Mouse (Mus musculus) stomach, embryonic 16.5 days (tissue): ENCODE measurements around the gene St8sia1. TPM values are rescaled to one million over a fixed set of nuclear protein-coding genes. Genes with fewer than 3 reads are reported as not detected.

ENCODE experiments used
- ATAC-seq: fragments of 200-750 bp; cut with Nextera tagmentation; 2 replicates; pipeline ENCODE4 v1.8.0; 2017; ENCODE audit warnings: moderate number of reproducible peaks, moderate TSS enrichment; ENCODE audit not compliant: insufficient read depth, low FRiP score
- H3K27ac ChIP-seq: fragments of 300-500 bp; sonication (generic); 2 replicates; pipeline ENCODE4 v1.5.1; 2014; ENCODE audit warnings: low read length
- H3K27me3 ChIP-seq: fragments of 300-500 bp; sonication (generic); 2 replicates; pipeline ENCODE4 v1.6.1; 2014; ENCODE audit warnings: low read length, control low read depth, mixed read lengths; ENCODE audit not compliant: control insufficient read depth, insufficient read depth
- H3K36me3 ChIP-seq: fragments of 300-500 bp; sonication (generic); 2 replicates; pipeline ENCODE4 v1.6.1; 2014; ENCODE audit warnings: low read length; ENCODE audit not compliant: control insufficient read depth, insufficient read depth
- H3K4me1 ChIP-seq: fragments of 300-500 bp; sonication (generic); 2 replicates; pipeline ENCODE4 v1.6.1; 2014; ENCODE audit warnings: low read length, control low read depth, mixed read lengths; ENCODE audit not compliant: control insufficient read depth, insufficient read depth
- H3K4me2 ChIP-seq: fragments of 300-500 bp; sonication (generic); 2 replicates; pipeline ENCODE4 v1.6.1; 2014; ENCODE audit warnings: low read depth, low read length, mixed read lengths
- H3K4me3 ChIP-seq: fragments of 300-500 bp; sonication (generic); replicated peaks from 2 replicates; pipeline ENCODE4 v1.5.1; 2014; ENCODE audit warnings: mild to moderate bottlenecking, low read length
- H3K9ac ChIP-seq: fragments of 300-500 bp; sonication (generic); 2 replicates; pipeline ENCODE4 v1.6.1; 2014; ENCODE audit warnings: low read length
- H3K9me3 ChIP-seq: fragments of 300-500 bp; sonication (generic); replicated peaks from 2 replicates; pipeline ENCODE4 v1.6.1; 2016; ENCODE audit warnings: low read length, control low read depth; ENCODE audit not compliant: control insufficient read depth
- WGBS: fragments of 180-500 bp; shearing (Covaris S2); extraction: QIAGEN DNeasy Blood & Tissue Kit; methylation state at CpG from one replicate; pipeline ENCODE4 v1.1.7; 2014; 5-methylcytosine and 5-hydroxymethylcytosine counted together
- polyA plus RNA-seq: library from polyadenylated mRNA; unstranded; fragments of >200 nt; fragmentation: Nextera tagmentation; extraction: Ambion mirVana; gene quantifications from 2 replicates; pipeline ENCODE4 v1.2.1, GENCODE M21; 2015

The St8sia1 gene
- polyA plus RNA-seq, 1 experiment from 2014 or later = 1.1 TPM

GRCm38 (mm10) chr6:142850436-142850835 is 113.8 kb downstream of the St8sia1 start:
- Histone ChIP-seq H3K9ac (no peak overlapping the region), H3K9me3 (no peaks in the 10 kb centered on the region), H3K27me3 (no peaks in the 10 kb centered on the region), H3K27ac (no peak overlapping the region), H3K4me1 (no peaks in the 10 kb centered on the region), H3K4me2 (no peak overlapping the region), H3K36me3 (no peaks in the 10 kb centered on the region), H3K4me3 (no peak overlapping the region)
- ATAC-seq = no peak
- WGBS = 82% methylated on average over 8 of the region's 8 CpGs

- Histone ChIP-seq H3K27ac (no peak overlapping the region), H3K36me3 (no peaks in the 10 kb centered on the region), H3K4me1 (no peaks in the 10 kb centered on the region), H3K4me3 (no peak overlapping the region), H3K9ac (no peak overlapping the region), H3K4me2 (no peak overlapping the region), H3K9me3 (no peaks in the 10 kb centered on the region), H3K27me3 (no peaks in the 10 kb centered on the region)
- ATAC-seq = no peak
- 50% methylated on average over 5 of the region's 5 CpGs for WGBS
These were observed 114.9 kb downstream of the St8sia1 start for GRCm38 (mm10) chr6:142849326-142849725.

GRCm38 (mm10) chr6:142847914-142848674 is 116.2 kb downstream of the St8sia1 start:
- H3K4me3 ChIP-seq = no peak overlapping the region
- H3K27ac ChIP-seq = no peak overlapping the region
- H3K9me3 ChIP-seq = no peaks in the 10 kb centered on the region
- H3K4me2 ChIP-seq = no peak overlapping the region
- no peak for ATAC-seq
- no peaks in the 10 kb centered on the region for H3K36me3 ChIP-seq
- WGBS = 78% methylated on average over 8 of the region's 8 CpGs
- H3K4me1 ChIP-seq = no peaks in the 10 kb centered on the region
- no peak overlapping the region for H3K9ac ChIP-seq
- H3K27me3 ChIP-seq = no peaks in the 10 kb centered on the region

- Histone ChIP-seq H3K4me2 (no peak overlapping the region), H3K4me3 (no peak overlapping the region), H3K4me1 (no peaks in the 10 kb centered on the region), H3K36me3 (no peaks in the 10 kb centered on the region), H3K27me3 (no peaks in the 10 kb centered on the region), H3K27ac (no peak overlapping the region), H3K9ac (no peak overlapping the region), H3K9me3 (no peaks in the 10 kb centered on the region)
- WGBS = 85% methylated on average over 4 of the region's 4 CpGs
- no peak for ATAC-seq
These were observed 117.4 kb downstream of the St8sia1 start for GRCm38 (mm10) chr6:142846855-142847254.

GRCm38 (mm10) chr6:142845066-142845465 is 119.2 kb downstream of the St8sia1 start:
- no peak for ATAC-seq
- 80% methylated on average over 4 of the region's 4 CpGs for WGBS
- Histone ChIP-seq H3K4me1 (no peaks in the 10 kb centered on the region), H3K27me3 (no peaks in the 10 kb centered on the region), H3K9ac (no peak overlapping the region), H3K4me2 (no peak overlapping the region), H3K27ac (no peak overlapping the region), H3K4me3 (no peak overlapping the region), H3K9me3 (no peaks in the 10 kb centered on the region), H3K36me3 (no peaks in the 10 kb centered on the region)

- Histone ChIP-seq H3K27me3 (no peaks in the 10 kb centered on the region), H3K36me3 (no peaks in the 10 kb centered on the region), H3K9me3 (no peaks in the 10 kb centered on the region), H3K4me2 (no peak overlapping the region), H3K27ac (no peak overlapping the region), H3K9ac (no peak overlapping the region), H3K4me3 (no peak overlapping the region), H3K4me1 (no peaks in the 10 kb centered on the region)
- WGBS = 83% methylated on average over 4 of the region's 4 CpGs
- ATAC-seq = no peak
These were observed 120.2 kb downstream of the St8sia1 start for GRCm38 (mm10) chr6:142844061-142844460.

- no peaks in the 10 kb centered on the region for H3K27me3 ChIP-seq
- ATAC-seq = no peak
- H3K9ac ChIP-seq = no peak overlapping the region
- no peak overlapping the region for H3K4me3 ChIP-seq
- no peaks in the 10 kb centered on the region for H3K4me1 ChIP-seq
- H3K27ac ChIP-seq = no peak overlapping the region
- no peaks in the 10 kb centered on the region for H3K9me3 ChIP-seq
- H3K4me2 ChIP-seq = no peak overlapping the region
- WGBS = 91% methylated on average over 1 of the region's 1 CpGs
- H3K36me3 ChIP-seq = no peaks in the 10 kb centered on the region
These were observed 125.8 kb downstream of the St8sia1 start for GRCm38 (mm10) chr6:142838501-142838900.

GRCm38 (mm10) chr6:142837326-142837725 is 126.9 kb downstream of the St8sia1 start:
- Histone ChIP-seq H3K4me1 (no peaks in the 10 kb centered on the region), H3K4me2 (no peak overlapping the region), H3K4me3 (no peak overlapping the region), H3K27ac (no peak overlapping the region), H3K36me3 (no peaks in the 10 kb centered on the region), H3K9me3 (no peaks in the 10 kb centered on the region), H3K27me3 (no peaks in the 10 kb centered on the region), H3K9ac (no peak overlapping the region)
- no peak for ATAC-seq
- 67% methylated on average over 9 of the region's 9 CpGs for WGBS

GRCm38 (mm10) chr6:142835726-142836125 is 128.5 kb downstream of the St8sia1 start:
- Histone ChIP-seq H3K4me3 (no peak overlapping the region), H3K9ac (no peak overlapping the region), H3K27me3 (no peaks in the 10 kb centered on the region), H3K4me1 (no peaks in the 10 kb centered on the region), H3K27ac (no peak overlapping the region), H3K4me2 (no peak overlapping the region), H3K9me3 (no peaks in the 10 kb centered on the region), H3K36me3 (no peaks in the 10 kb centered on the region)
- ATAC-seq = no peak
- WGBS = 49% methylated on average over 18 of the region's 18 CpGs
